In genomic region chr11:101148751-101149150, GRCm38 (mm10) we compare ENCODE assay signal across 10 mouse cellular contexts. TPM values are rescaled to one million over a fixed set of nuclear protein-coding genes. Genes with fewer than 3 reads are reported as not detected.
A peak's percentile ranks its signal among the peaks of the same experiment; 100 is the strongest.
DNase-seq lines count a peak whose midpoint lies in the region; ATAC-seq and TF ChIP-seq lines count a peak whose summit lies in the region.
"Had no signal": no experiment of that assay in that cellular context is flagged by ENCODE, and none has a peak within 500 bp of the region (broad histone marks: within the 10 kb centered on the region; RNA-seq: fewer than 3 reads in every experiment).

No protein-coding gene starts in this region.

- DNase-seq in gastrocnemius, adult 2 months, result no peak
- DNase-seq in gastrocnemius, postnatal 36 days, result no peak
- DNase-seq in lung, embryonic 14.5 days, result no peak
- DNase-seq in lung, postnatal 36 days, result no peak
- no peak for DNase-seq in left cerebral cortex, postnatal 14 days (ENCODE audit: low spot score in 2 of 2)
- DNase-seq in left cerebral cortex, adult 9 months (ENCODE audit: low spot score in 2 of 2), result no peak

- H3K9me3 ChIP-seq in lung, embryonic 14.5 days (ENCODE audit: low read depth, low read length), result no peaks in the 10 kb centered on the region
- no peaks in the 10 kb centered on the region for H3K9me3 ChIP-seq in embryonic facial prominence, embryonic 15.5 days (replicated peaks)
- no peaks in the 10 kb centered on the region for H3K9me3 ChIP-seq in neural tube, embryonic 15.5 days (replicated peaks)

- H3K9ac ChIP-seq in lung, embryonic 14.5 days, result no peak overlapping the region
- H3K9ac ChIP-seq in embryonic facial prominence, embryonic 15.5 days, result no peak overlapping the region
- H3K9ac ChIP-seq in neural tube, embryonic 15.5 days (replicated peaks), result no peak overlapping the region

- 0 out of 2 replicates have a peak, but pooled peaks cover 4% of the 10 kb centered on the region for H3K4me1 ChIP-seq in lung, embryonic 14.5 days (ENCODE audit: insufficient read depth)
- peaks cover 17% of the 10 kb centered on the region for H3K4me1 ChIP-seq in embryonic facial prominence, embryonic 15.5 days
- H3K4me1 ChIP-seq in neural tube, embryonic 15.5 days, result peaks cover 23% of the 10 kb centered on the region

- peak overlapping the region; percentile 71 for H3K27ac ChIP-seq in gastrocnemius, adult 2 months
- peak overlapping the region; percentile 74; the same call in 1 of the 2 replicates for H3K27ac ChIP-seq in lung, embryonic 14.5 days (ENCODE audit: low read depth)
- H3K27ac ChIP-seq in embryonic facial prominence, embryonic 15.5 days (replicated peaks), result peak overlapping the region; percentile 84
- peak overlapping the region; percentile 63 for H3K27ac ChIP-seq in neural tube, embryonic 15.5 days (replicated peaks)

- ATAC-seq in lung, embryonic 14.5 days (ENCODE audit: insufficient read depth), result no peak
- no peak for ATAC-seq in embryonic facial prominence, embryonic 15.5 days (ENCODE audit: insufficient number of reproducible peaks, low FRiP score, low TSS enrichment, low read depth)
- no peak for ATAC-seq in neural tube, embryonic 15.5 days (ENCODE audit: low FRiP score)

- H3K36me3 ChIP-seq in lung, embryonic 14.5 days (ENCODE audit: insufficient read depth), result no peaks in the 10 kb centered on the region
- no peaks in the 10 kb centered on the region for H3K36me3 ChIP-seq in embryonic facial prominence, embryonic 15.5 days
- no peaks in the 10 kb centered on the region for H3K36me3 ChIP-seq in neural tube, embryonic 15.5 days

- H3K27me3 ChIP-seq in lung, embryonic 14.5 days (ENCODE audit: insufficient read depth, low read length), result no peaks in the 10 kb centered on the region
- H3K27me3 ChIP-seq in embryonic facial prominence, embryonic 15.5 days, result no peaks in the 10 kb centered on the region
- no peaks in the 10 kb centered on the region for H3K27me3 ChIP-seq in neural tube, embryonic 15.5 days (replicated peaks)

- H3K4me3 ChIP-seq in gastrocnemius, adult 2 months, result no peak overlapping the region
- H3K4me3 ChIP-seq in lung, embryonic 14.5 days (ENCODE audit: low read depth, low read length), result no peak overlapping the region
- H3K4me3 ChIP-seq in embryonic facial prominence, embryonic 15.5 days (replicated peaks), result no peak overlapping the region
- no peak overlapping the region for H3K4me3 ChIP-seq in neural tube, embryonic 15.5 days (replicated peaks)

- 64% methylated on average over 10 of the region's 10 CpGs for WGBS in lung, embryonic 14.5 days
- WGBS in embryonic facial prominence, embryonic 15.5 days, result 33% methylated on average over 10 of the region's 10 CpGs
- 64% methylated on average over 10 of the region's 10 CpGs for WGBS in neural tube, embryonic 15.5 days

- no peak for TF ChIP-seq CTCF in gastrocnemius, adult 2 months (IDR thresholded peaks at IDR 0.05)
- TF ChIP-seq CTCF in lung, embryonic 14.5 days (IDR thresholded peaks at IDR 0.05; ENCODE audit: low read depth), result no peak

- intact Hi-C loops in gastrocnemius, adult 2 months (cut with DNase I), result no loop called here
- intact Hi-C loops in gastrocnemius, postnatal 36 days (cut with DNase I), result no loop called here
- intact Hi-C loops in left cerebral cortex, postnatal 14 days (cut with DNase I), result no loop called here

- H3K4me2 ChIP-seq in lung, embryonic 14.5 days, result no peak overlapping the region
- H3K4me2 ChIP-seq in embryonic facial prominence, embryonic 15.5 days (replicated peaks), result 0 out of 2 replicates have a peak overlapping the region, but pooled peaks have one; percentile 8
- no peak overlapping the region for H3K4me2 ChIP-seq in neural tube, embryonic 15.5 days

RNA-seq across cellular contexts. Expression of gene Tubg2, which starts 7.0 kb away (rescaled TPM):
- total RNA-seq in gastrocnemius, adult 2 months (2021), result 1 to 10 TPM; 2.4 to 3.6 TPM
- 1 to 10 TPM; 2.3 to 2.6 TPM for total RNA-seq in gastrocnemius, postnatal 36 days (2021)
- 2.7 and 4.1 TPM in 2 replicates for polyA plus RNA-seq in lung, embryonic 14.5 days (2014; fragmentation: Nextera tagmentation; extraction: Ambion mirVana)
- 11.1 and 11.9 TPM in 2 replicates for polyA plus RNA-seq in embryonic facial prominence, embryonic 15.5 days (2015; fragmentation: Nextera tagmentation; extraction: Ambion mirVana)
- polyA plus RNA-seq in neural tube, embryonic 15.5 days (2015; fragmentation: Nextera tagmentation; extraction: Ambion mirVana), result 49.9 and 60.7 TPM in 2 replicates
- 10 to 100 TPM; 49.0 to 49.5 TPM for total RNA-seq in left cerebral cortex, postnatal 14 days (2021)
- total RNA-seq: liver, adult 2 months had no signal

RNA-seq across cellular contexts. Expression of gene Cntnap1, which starts 21.6 kb away (rescaled TPM):
- total RNA-seq in gastrocnemius, adult 2 months (2021), result 1 to 10 TPM; 1.2 to 1.6 TPM
- 1 to 10 TPM; 1.1 to 2.1 TPM for total RNA-seq in gastrocnemius, postnatal 36 days (2021)
- 0.84 and 1.0 TPM in 2 replicates for polyA plus RNA-seq in lung, embryonic 14.5 days (2014; fragmentation: Nextera tagmentation; extraction: Ambion mirVana)
- polyA plus RNA-seq in embryonic facial prominence, embryonic 15.5 days (2015; fragmentation: Nextera tagmentation; extraction: Ambion mirVana), result 2.0 and 2.2 TPM in 2 replicates
- 11.2 and 12.3 TPM in 2 replicates for polyA plus RNA-seq in neural tube, embryonic 15.5 days (2015; fragmentation: Nextera tagmentation; extraction: Ambion mirVana)
- 100 to 1,000 TPM; 124 to 128 TPM for total RNA-seq in left cerebral cortex, postnatal 14 days (2021)

RNA-seq across cellular contexts. Expression of gene Plekhh3, which starts 22.4 kb away (rescaled TPM):
- 10 to 100 TPM; 20.7 to 35.3 TPM for total RNA-seq in gastrocnemius, adult 2 months (2021)
- total RNA-seq in gastrocnemius, postnatal 36 days (2021), result 10 to 100 TPM; 22.4 to 27.6 TPM
- 15.9 and 18.0 TPM in 2 replicates for polyA plus RNA-seq in lung, embryonic 14.5 days (2014; fragmentation: Nextera tagmentation; extraction: Ambion mirVana)
- polyA plus RNA-seq in embryonic facial prominence, embryonic 15.5 days (2015; fragmentation: Nextera tagmentation; extraction: Ambion mirVana), result 27.2 and 28.7 TPM in 2 replicates
- polyA plus RNA-seq in neural tube, embryonic 15.5 days (2015; fragmentation: Nextera tagmentation; extraction: Ambion mirVana), result 9.2 and 9.5 TPM in 2 replicates
- 10 to 100 TPM in 1 of 2 experiments, 1 to 10 TPM in 1; 7.7 to 10.2 TPM for total RNA-seq in left cerebral cortex, postnatal 14 days (2021)

RNA-seq across cellular contexts. Expression of gene Ccr10, which starts 26.5 kb away (rescaled TPM):
- not detected for total RNA-seq in gastrocnemius, adult 2 months (2021)
- not detected for total RNA-seq in gastrocnemius, postnatal 36 days (2021)
- polyA plus RNA-seq in lung, embryonic 14.5 days (2014; fragmentation: Nextera tagmentation; extraction: Ambion mirVana), result 0.11 TPM in 1 of 2 replicates, not detected in the other
- polyA plus RNA-seq in embryonic facial prominence, embryonic 15.5 days (2015; fragmentation: Nextera tagmentation; extraction: Ambion mirVana), result 0.24 and 0.50 TPM in 2 replicates
- polyA plus RNA-seq in neural tube, embryonic 15.5 days (2015; fragmentation: Nextera tagmentation; extraction: Ambion mirVana), result 0.51 and 0.70 TPM in 2 replicates
- total RNA-seq in left cerebral cortex, postnatal 14 days (2021), result under 1 TPM; 0.19 to 0.26 TPM
- total RNA-seq: heart, adult 18-20 months; liver, adult 2 months had no signal

RNA-seq across cellular contexts. Expression of gene Tubg1, which starts 29.0 kb away (rescaled TPM):
- total RNA-seq in gastrocnemius, adult 2 months (2021), result 10 to 100 TPM; 22.0 to 30.2 TPM
- total RNA-seq in gastrocnemius, postnatal 36 days (2021), result 10 to 100 TPM; 23.9 TPM
- polyA plus RNA-seq in lung, embryonic 14.5 days (2014; fragmentation: Nextera tagmentation; extraction: Ambion mirVana), result 89.8 and 96.0 TPM in 2 replicates
- polyA plus RNA-seq in embryonic facial prominence, embryonic 15.5 days (2015; fragmentation: Nextera tagmentation; extraction: Ambion mirVana), result 69.7 and 73.4 TPM in 2 replicates
- polyA plus RNA-seq in neural tube, embryonic 15.5 days (2015; fragmentation: Nextera tagmentation; extraction: Ambion mirVana), result 68.4 and 73.7 TPM in 2 replicates
- 10 to 100 TPM; 52.1 to 52.7 TPM for total RNA-seq in left cerebral cortex, postnatal 14 days (2021)

Comparison
In these comparisons a context has a peak if more than half of its experiments do, and no peak if none do; other contexts are left out.
1. RNA of gene Tubg2, which starts 7.0 kb away (total RNA-seq): 49.0 to 49.5 TPM in left cerebral cortex, postnatal 14 days; 2.4 to 3.6 TPM in gastrocnemius, adult 2 months and 2.3 to 2.6 TPM in gastrocnemius, postnatal 36 days; every median in the first group is over 10 times any median in the second.
2. RNA of gene Cntnap1, which starts 21.6 kb away (total RNA-seq): 124 to 128 TPM in left cerebral cortex, postnatal 14 days; 1.1 to 2.1 TPM in gastrocnemius, postnatal 36 days and 1.2 to 1.6 TPM in gastrocnemius, adult 2 months; every median in the first group is over 10 times any median in the second.
3. Peak in every context shown above with its lines, with median percentiles within 50 percentile points of each other: H3K27ac ChIP-seq.